Mouse (Mus musculus) CD4-positive, CD25-positive, alpha-beta regulatory T cell, adult 4 months (primary cell): ENCODE data around the gene Etv4. TPM values are rescaled to one million over a fixed set of nuclear protein-coding genes. Genes with fewer than 3 reads are reported as not detected.

Experiments
- polyA plus RNA-seq, 2 experiments: library from polyadenylated mRNA; unstranded; fragments of 100-300 nt; shearing (Covaris generic); gene quantifications; one replicate each; pipeline ENCODE4 v1.2.1; 2017

Etv4 gene
- polyA plus RNA-seq, 2 experiments from 2014 or later = not detected

Other genes with a start within 250 kb of the Etv4 start
- gene Brca1, start 233.4 kb downstream of the Etv4 start, polyA plus RNA-seq = 1 to 10 TPM; 3.5 to 4.1 TPM
- 10 to 100 TPM; 70.0 to 88.4 TPM for gene Nbr1, start 233.2 kb downstream of the Etv4 start, polyA plus RNA-seq
- gene Tmem106a, start 203.1 kb downstream of the Etv4 start, polyA plus RNA-seq = 10 to 100 TPM; 10.8 to 15.2 TPM
- gene Gm11634, start 186.1 kb downstream of the Etv4 start, polyA plus RNA-seq = not detected
- 10 to 100 TPM; 86.2 to 93.4 TPM for gene Rdm1, start 158.2 kb downstream of the Etv4 start, polyA plus RNA-seq
- not detected for gene Arl4d, start 119.8 kb downstream of the Etv4 start, polyA plus RNA-seq
- gene Dhx8, start 52.5 kb downstream of the Etv4 start, polyA plus RNA-seq = 10 to 100 TPM; 30.8 to 39.0 TPM
- gene Meox1, start 109.0 kb upstream of the Etv4 start, polyA plus RNA-seq = not detected
- not detected for gene Sost, start 181.6 kb upstream of the Etv4 start, polyA plus RNA-seq
- gene Cfap97d1, start 198.9 kb upstream of the Etv4 start, polyA plus RNA-seq = not detected
- gene Dusp3, start 201.6 kb upstream of the Etv4 start, polyA plus RNA-seq = 1 to 10 TPM; 1.6 to 1.7 TPM
- under 1 TPM in 1 of 2 experiments, not detected in 1; 0.42 TPM for gene Mpp3, start 243.1 kb upstream of the Etv4 start, polyA plus RNA-seq